Mouse (Mus musculus) Patski (cell line): ENCODE data around the gene Znrf4. TPM values are rescaled to one million over a fixed set of nuclear protein-coding genes. Genes with fewer than 3 reads are reported as not detected.
A peak's percentile ranks its signal among the peaks of the same experiment; 100 is the strongest.

Source experiments
- ATAC-seq: fragments of 100-300 bp; one replicate; pipeline ENCODE4 v1.8.0; 2021
- CTCF ChIA-PET: fragments of 350-600 bp; sonication (Branson Sonifier 250); formaldehyde crosslinking; loops from one replicate; lab custom pipeline; 2022; ENCODE audit warnings: inconsistent platforms; lab: Charles Lee
- POLR2A ChIA-PET: fragments of 350-600 bp; sonication (Branson Sonifier 250); formaldehyde crosslinking; loops from one replicate; lab custom pipeline; 2022; ENCODE audit warnings: antibody characterized with exemption, inconsistent platforms; lab: Charles Lee
- DNase-seq: peaks from one replicate; pipeline ENCODE4 v3.0.0-alpha.2; 2011; ENCODE audit warnings: low read depth, low spot score
- H3K27me3 ChIP-seq: fragments of 371-371 bp; one replicate; pipeline ENCODE4 v1.5.1; 2021
- CTCF ChIP-seq: fragments of 100-300 bp; IDR thresholded peaks from one replicate; pipeline ENCODE4 v1.5.1; 2021
- in situ Hi-C: fragments of 300-500 bp; cut with MboI; formaldehyde crosslinking; loops from 3 replicates; pipeline ENCODE4 v1.11.1; 2018; ENCODE audit warnings: low pct_unique_long_range_greater_than_20kb, mixed read lengths
- polyA plus RNA-seq: library from polyadenylated mRNA; unstranded; gene quantifications from one replicate; pipeline ENCODE4 v1.2.3, GENCODE M21; 2021

Gene Znrf4
- polyA plus RNA-seq, 1 experiment from 2014 or later, result not detected

DNA sequence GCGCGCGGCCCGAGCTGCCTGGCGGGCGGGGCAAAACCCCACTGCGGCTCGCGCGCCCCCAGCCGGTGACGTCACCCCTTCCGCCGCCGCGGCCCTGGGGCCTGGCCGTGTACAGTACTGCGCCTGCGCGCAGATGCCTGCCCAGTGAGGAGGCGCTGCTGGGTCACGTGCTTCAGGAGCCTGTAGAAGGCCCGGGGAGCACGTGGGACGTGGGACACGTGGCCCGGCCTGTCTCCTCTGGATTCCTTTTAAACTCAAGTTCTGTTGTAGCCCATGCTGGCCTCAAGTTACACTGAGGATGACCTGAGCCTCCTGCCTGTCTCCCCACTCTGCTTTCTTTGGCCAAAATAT lies 35.9 kb downstream of the Znrf4 start, which contains the start of gene Ptprs:
Gene Ptprs (minus strand): TSS at position 82 of the 351 bp plus-strand sequence.
- POLR2A ChIA-PET, result interaction anchor here (0.7 to 1.1 kb wide), 2 partner anchors 9 to 197 kb away, joined by 3 to 4 read pairs; partner anchors contain the start of gene Ranbp3

DNA sequence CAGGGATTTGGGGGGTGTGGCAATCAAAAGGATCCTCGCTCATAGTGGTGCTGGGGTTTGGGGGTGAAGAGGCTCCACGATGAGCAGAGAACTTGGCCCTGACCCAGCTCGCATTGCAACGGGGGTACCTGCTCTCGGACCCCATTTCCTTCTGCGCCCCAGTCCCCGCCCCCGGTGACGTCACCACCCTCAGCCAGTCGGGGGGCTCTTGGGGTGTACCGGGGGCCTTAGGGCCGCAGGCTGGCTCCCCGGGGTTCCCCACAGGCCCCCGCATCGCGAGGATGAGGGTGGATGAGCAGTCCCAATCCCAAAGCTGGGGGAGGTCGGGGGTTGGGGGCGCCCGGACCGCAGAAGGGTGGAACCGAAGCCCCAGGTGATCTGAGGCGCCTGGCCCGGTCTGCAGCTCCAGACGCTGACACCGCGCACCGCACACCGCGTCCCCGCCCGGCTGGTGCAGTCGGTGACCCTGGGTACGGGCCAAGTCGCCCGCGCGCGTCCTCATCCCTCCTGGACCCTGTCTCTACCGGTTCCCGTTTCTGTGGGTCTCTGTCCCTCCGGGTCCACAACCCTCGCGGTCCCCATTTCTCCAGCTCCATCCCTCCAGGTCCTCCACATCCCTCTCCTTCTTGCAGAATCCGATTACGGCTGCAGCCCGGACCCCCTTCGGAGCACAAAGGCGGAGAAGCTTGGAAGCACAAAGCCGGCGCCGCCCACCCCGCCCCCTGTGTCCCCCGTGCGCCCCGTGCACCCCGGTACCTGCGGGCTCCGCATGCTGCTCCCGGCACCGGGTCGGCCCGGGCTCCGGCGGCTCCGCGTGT lies 36.4 kb downstream of the Znrf4 start:
- ChIA-PET CTCF (interaction anchor here (1.2 to 1.6 kb wide), 2 partner anchors 115 to 125 kb away, joined by 3 to 4 read pairs; no protein-coding TSS in a partner anchor), POLR2A (interaction anchor here (0.7 to 1.1 kb wide), 3 partner anchors 8 to 197 kb away, joined by 3 to 4 read pairs (median 3); partner anchors contain the start of gene Ranbp3)
- TF ChIP-seq CTCF, result no peak
- no peaks in the 10 kb centered on the region for H3K27me3 ChIP-seq
- DNase-seq (no peak), ATAC-seq (peak; percentile 3)
- in situ Hi-C loops, result no loop called here

More for the DNA sequence above, 35.9 kb downstream of the Znrf4 start, which contains the start of gene Ptprs:
- TF ChIP-seq CTCF, result no peak
- no peak for DNase-seq
- CTCF ChIA-PET, result interaction anchor here (1.6 kb wide), 1 partner anchor 116 kb away, joined by 4 read pairs; no protein-coding TSS in a partner anchor
- no peaks in the 10 kb centered on the region for H3K27me3 ChIP-seq
- peak; percentile 70 for ATAC-seq
- in situ Hi-C loops, result no loop called here

DNA sequence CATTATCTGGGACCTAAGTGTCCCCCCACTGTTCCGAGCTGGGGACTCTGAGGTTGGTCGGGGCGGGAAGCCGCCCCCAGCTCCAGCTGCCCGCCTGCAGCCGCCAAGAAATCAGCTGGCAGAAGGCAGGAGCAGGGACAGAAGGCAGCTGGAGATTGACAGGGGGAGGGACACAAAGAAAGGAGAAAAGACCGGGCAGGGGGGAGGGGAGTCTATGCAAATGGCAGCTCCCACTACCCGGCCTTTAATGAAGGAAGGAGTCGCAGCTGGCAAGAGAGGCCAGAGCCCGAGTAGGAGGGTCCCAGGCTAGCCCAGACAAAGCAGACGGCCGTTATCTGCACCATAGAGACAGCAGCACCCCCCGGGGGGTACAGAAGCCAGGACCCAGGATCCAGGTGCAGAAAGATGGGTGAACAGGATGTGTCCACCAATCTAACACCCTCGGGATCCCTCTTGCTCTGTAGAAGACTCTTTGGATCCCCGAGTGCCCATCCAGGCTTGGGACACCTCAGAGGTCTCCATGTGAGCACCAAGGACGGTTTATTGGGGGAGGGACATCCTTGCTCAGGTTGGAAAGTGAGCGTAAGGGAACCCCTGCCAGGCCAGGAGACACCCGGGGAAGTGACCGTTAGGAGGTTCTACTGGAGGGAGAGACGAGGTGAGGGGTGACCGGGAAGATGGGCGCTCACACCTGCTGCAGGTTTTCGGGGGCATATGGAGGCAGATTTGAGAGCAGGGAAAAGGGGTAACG lies 37.2 kb downstream of the Znrf4 start:
- TF ChIP-seq CTCF, result no peak
- in situ Hi-C loops, result no loop called here
- DNase-seq, result no peak
- no peak for ATAC-seq
- POLR2A ChIA-PET, result interaction anchor here (1.0 kb wide), 1 partner anchor 94 kb away, joined by 3 read pairs; no protein-coding TSS in a partner anchor
- CTCF ChIA-PET, result interaction anchor here (1.2 to 1.6 kb wide), 2 partner anchors 114 to 124 kb away, joined by 3 to 4 read pairs; no protein-coding TSS in a partner anchor
- H3K27me3 ChIP-seq, result no peaks in the 10 kb centered on the region

DNA sequence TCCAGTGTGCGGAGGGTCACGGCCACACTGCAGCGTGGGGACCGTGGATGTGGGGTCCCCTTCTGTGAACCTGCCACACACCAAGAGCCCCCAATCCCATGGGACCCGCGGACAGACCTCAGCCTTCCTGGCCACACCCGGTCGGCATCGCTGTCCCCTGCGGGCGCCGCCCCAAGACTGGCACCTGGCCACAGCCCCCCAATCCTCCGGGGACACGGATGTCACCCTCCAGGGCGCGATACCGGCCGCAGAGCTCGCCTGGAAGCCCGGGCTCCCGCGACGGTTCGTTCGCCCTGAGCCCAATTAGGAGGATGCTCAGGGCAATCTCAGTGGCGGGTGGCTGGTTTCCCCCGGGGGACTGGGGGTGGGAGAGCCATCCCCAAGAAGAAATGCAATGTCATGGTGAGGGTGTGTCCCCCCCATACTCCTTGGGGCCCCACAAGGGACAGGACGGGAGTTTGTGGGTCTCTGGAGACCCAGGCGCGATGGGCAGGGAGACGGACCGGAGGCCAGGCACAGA lies 37.9 kb downstream of the Znrf4 start:
- in situ Hi-C loops, result no loop called here
- DNase-seq (no peak), ATAC-seq (no peak)
- no peaks in the 10 kb centered on the region for H3K27me3 ChIP-seq
- ChIA-PET CTCF (no interaction called here), POLR2A (no interaction called here)
- TF ChIP-seq CTCF, result no peak

- DNase-seq, result no peak
- no peak for TF ChIP-seq CTCF
- POLR2A ChIA-PET, result no interaction called here
- no peak for ATAC-seq
- in situ Hi-C loops, result no loop called here
- CTCF ChIA-PET, result no interaction called here
- H3K27me3 ChIP-seq, result no peaks in the 10 kb centered on the region
Observed at GRCm38 (mm10) chr17:56473611-56473905, 38.7 kb downstream of the Znrf4 start.

- no peak for TF ChIP-seq CTCF
- no peaks in the 10 kb centered on the region for H3K27me3 ChIP-seq
- CTCF ChIA-PET, result no interaction called here
- no peak for DNase-seq
- POLR2A ChIA-PET, result no interaction called here
- no peak for ATAC-seq
- in situ Hi-C loops, result no loop called here
Observed at GRCm38 (mm10) chr17:56472733-56473610, 39.3 kb downstream of the Znrf4 start.

DNA sequence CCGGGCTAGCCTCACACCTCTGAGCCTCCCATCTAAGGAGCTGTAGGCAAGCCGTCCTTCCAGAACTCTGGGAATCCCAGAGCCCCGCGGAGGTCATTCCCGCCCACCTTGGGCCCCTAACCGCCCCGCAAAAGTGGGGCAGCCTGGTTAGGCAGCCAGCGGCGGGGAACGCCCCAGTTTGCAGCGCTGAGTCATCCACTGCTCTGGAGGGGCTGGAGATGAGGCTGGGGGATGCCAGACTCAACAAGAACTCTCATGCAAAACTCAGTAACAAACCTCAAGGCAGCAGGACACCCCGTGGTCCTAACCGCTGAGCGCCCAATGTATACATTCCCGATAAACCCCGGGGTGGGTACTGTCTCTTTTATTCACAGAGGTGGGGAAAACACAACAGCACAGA lies 40.1 kb downstream of the Znrf4 start:
- ChIA-PET POLR2A (no interaction called here), CTCF (no interaction called here)
- no peaks in the 10 kb centered on the region for H3K27me3 ChIP-seq
- DNase-seq (no peak), ATAC-seq (no peak)
- in situ Hi-C loops, result no loop called here
- no peak for TF ChIP-seq CTCF

GRCm38 (mm10) chr17:56471136-56471535 lies 41.1 kb downstream of the Znrf4 start:
- in situ Hi-C loops, result no loop called here
- POLR2A ChIA-PET, result interaction anchor here (0.6 kb wide), 2 partner anchors 9 to 137 kb away, joined by 3 to 4 read pairs; no protein-coding TSS in a partner anchor
- no peak for TF ChIP-seq CTCF
- H3K27me3 ChIP-seq, result no peaks in the 10 kb centered on the region
- no peak for DNase-seq
- CTCF ChIA-PET, result no interaction called here
- ATAC-seq, result no peak

DNA sequence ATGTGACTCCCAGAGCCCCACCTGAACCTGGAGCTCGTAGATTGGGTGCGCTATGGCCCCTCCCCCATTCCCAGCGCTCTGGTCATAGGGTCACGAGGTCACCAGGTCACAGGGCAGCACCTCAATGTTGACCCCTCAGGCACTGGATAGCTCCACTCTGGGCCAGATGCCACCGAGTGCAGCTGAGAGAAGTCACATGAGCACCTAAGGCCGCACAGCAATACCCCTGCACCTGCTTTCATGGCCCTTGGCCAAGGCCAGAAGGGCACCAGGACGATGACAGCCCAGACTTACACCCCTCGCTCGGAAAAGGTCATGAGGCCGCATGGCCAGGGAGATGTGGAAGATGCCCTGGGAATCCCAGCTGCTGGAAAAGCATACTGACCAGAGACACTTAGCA lies 41.7 kb downstream of the Znrf4 start:
- in situ Hi-C loops, result no loop called here
- H3K27me3 ChIP-seq, result no peaks in the 10 kb centered on the region
- DNase-seq, result no peak
- ChIA-PET CTCF (interaction anchor here (1.4 kb wide), 1 partner anchor 9 kb away, joined by 3 read pairs; no protein-coding TSS in a partner anchor), POLR2A (interaction anchor here (0.6 kb wide), 1 partner anchor 137 kb away, joined by 3 read pairs; no protein-coding TSS in a partner anchor)
- ATAC-seq, result no peak
- TF ChIP-seq CTCF, result no peak

- POLR2A ChIA-PET, result no interaction called here
- in situ Hi-C loops, result no loop called here
- no peak for DNase-seq
- ATAC-seq, result no peak
- TF ChIP-seq CTCF, result no peak
- H3K27me3 ChIP-seq, result no peaks in the 10 kb centered on the region
- CTCF ChIA-PET, result interaction anchor here (1.4 kb wide), 1 partner anchor 9 kb away, joined by 3 read pairs; no protein-coding TSS in a partner anchor
Observed at GRCm38 (mm10) chr17:56470001-56470436, 42.2 kb downstream of the Znrf4 start.
